Mouse (Mus musculus) bone marrow, adult 2 months (tissue): ENCODE data around the gene Kars.

Experiments
- CTCF ChIP-seq: fragments of 200-500 bp; IDR thresholded peaks from 2 replicates; pipeline ENCODE4 v1.5.1; 2011; ENCODE audit warnings: low read length, control low read depth; ENCODE audit not compliant: control insufficient read depth, insufficient read depth
- POLR2A ChIP-seq: fragments of 200-500 bp; IDR thresholded peaks from 2 replicates; pipeline ENCODE4 v1.6.1; 2011; ENCODE audit warnings: low read depth, mild to moderate bottlenecking, control low read depth, low read length, borderline replicate concordance; ENCODE audit not compliant: control insufficient read depth

GRCm38 (mm10) chr8:111954844-111955594 is 56.1 kb downstream of the Kars start:
- TF ChIP-seq CTCF = no peak
- no peak for TF ChIP-seq POLR2A
